Mouse (Mus musculus): Measurements from ENCODE around the gene Chchd3. TPM values are rescaled to one million over a fixed set of nuclear protein-coding genes. Genes with fewer than 3 reads are reported as not detected.

The Chchd3 gene
- polyA plus RNA-seq, 1 experiment from 2014 or later = 113 TPM

- 66% methylated on average over 5 of the region's 5 CpGs for WGBS
- H3K4me2 ChIP-seq (ENCODE audit: low read depth, low read length) = no peak overlapping the region
- no peak for ATAC-seq (ENCODE audit: insufficient read depth, low FRiP score)
These were observed 124.5 kb downstream of the Chchd3 start for GRCm38 (mm10) chr6:32935576-32935975.

GRCm38 (mm10) chr6:32931106-32931770 is 128.8 kb downstream of the Chchd3 start:
- H3K27me3 ChIP-seq (ENCODE audit: control insufficient read depth, insufficient read depth, low read length) = no peaks in the 10 kb centered on the region
- WGBS = 62% methylated on average over 11 of the region's 11 CpGs
- H3K9me3 ChIP-seq (replicated peaks; ENCODE audit: control insufficient read depth, low read length) = no peaks in the 10 kb centered on the region
- no peaks in the 10 kb centered on the region for H3K36me3 ChIP-seq (ENCODE audit: control insufficient read depth, insufficient read depth, low read length)
- H3K4me1 ChIP-seq (ENCODE audit: control insufficient read depth, insufficient read depth, low read length) = no peaks in the 10 kb centered on the region
- H3K9ac ChIP-seq (ENCODE audit: low read length) = no peak overlapping the region
- H3K27ac ChIP-seq (ENCODE audit: low read length) = no peak overlapping the region
- H3K4me2 ChIP-seq (ENCODE audit: low read depth, low read length) = no peak overlapping the region
- no peak for ATAC-seq (ENCODE audit: insufficient read depth, low FRiP score)
- H3K4me3 ChIP-seq (replicated peaks; ENCODE audit: low read length) = no peak overlapping the region

More at GRCm38 (mm10) chr6:32935576-32935975, 124.5 kb downstream of the Chchd3 start:
- H3K4me1 ChIP-seq (ENCODE audit: control insufficient read depth, insufficient read depth, low read length) = no peaks in the 10 kb centered on the region; the same call in 1 of the 2 replicates
- no peak overlapping the region for H3K27ac ChIP-seq (ENCODE audit: low read length)
- H3K9me3 ChIP-seq (replicated peaks; ENCODE audit: control insufficient read depth, low read length) = no peaks in the 10 kb centered on the region
- no peaks in the 10 kb centered on the region for H3K36me3 ChIP-seq (ENCODE audit: control insufficient read depth, insufficient read depth, low read length)
- H3K9ac ChIP-seq (ENCODE audit: low read length) = no peak overlapping the region
- no peaks in the 10 kb centered on the region for H3K27me3 ChIP-seq (ENCODE audit: control insufficient read depth, insufficient read depth, low read length)
- H3K4me3 ChIP-seq (replicated peaks; ENCODE audit: low read length) = no peak overlapping the region

GRCm38 (mm10) chr6:32922391-32922790 is 137.7 kb downstream of the Chchd3 start:
- no peak for ATAC-seq (ENCODE audit: insufficient read depth, low FRiP score)
- Histone ChIP-seq H3K36me3 (ENCODE audit: control insufficient read depth, insufficient read depth, low read length) (no peaks in the 10 kb centered on the region), H3K27ac (ENCODE audit: low read length) (no peak overlapping the region), H3K9me3 (replicated peaks; ENCODE audit: control insufficient read depth, low read length) (no peaks in the 10 kb centered on the region), H3K4me3 (replicated peaks; ENCODE audit: low read length) (no peak overlapping the region), H3K9ac (ENCODE audit: low read length) (no peak overlapping the region), H3K4me2 (ENCODE audit: low read depth, low read length) (no peak overlapping the region), H3K27me3 (ENCODE audit: control insufficient read depth, insufficient read depth, low read length) (no peaks in the 10 kb centered on the region), H3K4me1 (ENCODE audit: control insufficient read depth, insufficient read depth, low read length) (no peaks in the 10 kb centered on the region)
- WGBS = 82% methylated on average over 1 of the region's 1 CpGs

- Histone ChIP-seq H3K4me2 (ENCODE audit: low read depth, low read length) (no peak overlapping the region), H3K9me3 (replicated peaks; ENCODE audit: control insufficient read depth, low read length) (no peaks in the 10 kb centered on the region), H3K36me3 (ENCODE audit: control insufficient read depth, insufficient read depth, low read length) (no peaks in the 10 kb centered on the region), H3K4me1 (ENCODE audit: control insufficient read depth, insufficient read depth, low read length) (no peaks in the 10 kb centered on the region), H3K27ac (ENCODE audit: low read length) (no peak overlapping the region), H3K27me3 (ENCODE audit: control insufficient read depth, insufficient read depth, low read length) (no peaks in the 10 kb centered on the region), H3K9ac (ENCODE audit: low read length) (no peak overlapping the region), H3K4me3 (replicated peaks; ENCODE audit: low read length) (no peak overlapping the region)
- WGBS = 58% methylated on average over 2 of the region's 2 CpGs
- ATAC-seq (ENCODE audit: insufficient read depth, low FRiP score) = no peak
These were observed 140.0 kb downstream of the Chchd3 start for GRCm38 (mm10) chr6:32920091-32920490.

GRCm38 (mm10) chr6:32910692-32911091 is 149.4 kb downstream of the Chchd3 start:
- Histone ChIP-seq H3K9me3 (replicated peaks; ENCODE audit: control insufficient read depth, low read length) (no peaks in the 10 kb centered on the region), H3K36me3 (ENCODE audit: control insufficient read depth, insufficient read depth, low read length) (no peaks in the 10 kb centered on the region), H3K4me1 (ENCODE audit: control insufficient read depth, insufficient read depth, low read length) (no peaks in the 10 kb centered on the region), H3K9ac (ENCODE audit: low read length) (no peak overlapping the region), H3K4me2 (ENCODE audit: low read depth, low read length) (no peak overlapping the region), H3K4me3 (replicated peaks; ENCODE audit: low read length) (no peak overlapping the region), H3K27ac (ENCODE audit: low read length) (no peak overlapping the region), H3K27me3 (ENCODE audit: control insufficient read depth, insufficient read depth, low read length) (no peaks in the 10 kb centered on the region)
- WGBS = 90% methylated on average over 2 of the region's 2 CpGs
- no peak for ATAC-seq (ENCODE audit: insufficient read depth, low FRiP score)

GRCm38 (mm10) chr6:32899061-32899460 is 161.0 kb downstream of the Chchd3 start:
- no peak overlapping the region for H3K4me2 ChIP-seq (ENCODE audit: low read depth, low read length)
- H3K9me3 ChIP-seq (replicated peaks; ENCODE audit: control insufficient read depth, low read length) = no peaks in the 10 kb centered on the region
- no peaks in the 10 kb centered on the region for H3K4me1 ChIP-seq (ENCODE audit: control insufficient read depth, insufficient read depth, low read length)
- WGBS = 90% methylated on average over 4 of the region's 4 CpGs
- no peak overlapping the region for H3K4me3 ChIP-seq (replicated peaks; ENCODE audit: low read length)
- H3K27ac ChIP-seq (ENCODE audit: low read length) = no peak overlapping the region
- no peak overlapping the region for H3K9ac ChIP-seq (ENCODE audit: low read length)
- H3K27me3 ChIP-seq (ENCODE audit: control insufficient read depth, insufficient read depth, low read length) = no peaks in the 10 kb centered on the region
- ATAC-seq (ENCODE audit: insufficient read depth, low FRiP score) = no peak
- H3K36me3 ChIP-seq (ENCODE audit: control insufficient read depth, insufficient read depth, low read length) = no peaks in the 10 kb centered on the region

GRCm38 (mm10) chr6:32894100-32894499 is 166.0 kb downstream of the Chchd3 start:
- Histone ChIP-seq H3K9me3 (replicated peaks; ENCODE audit: control insufficient read depth, low read length) (no peaks in the 10 kb centered on the region), H3K9ac (ENCODE audit: low read length) (no peak overlapping the region), H3K36me3 (ENCODE audit: control insufficient read depth, insufficient read depth, low read length) (no peaks in the 10 kb centered on the region), H3K27ac (ENCODE audit: low read length) (no peak overlapping the region), H3K4me3 (replicated peaks; ENCODE audit: low read length) (no peak overlapping the region), H3K4me2 (ENCODE audit: low read depth, low read length) (no peak overlapping the region), H3K27me3 (ENCODE audit: control insufficient read depth, insufficient read depth, low read length) (no peaks in the 10 kb centered on the region), H3K4me1 (ENCODE audit: control insufficient read depth, insufficient read depth, low read length) (no peaks in the 10 kb centered on the region)
- no peak for ATAC-seq (ENCODE audit: insufficient read depth, low FRiP score)
- 62% methylated on average over 2 of the region's 2 CpGs for WGBS

- Histone ChIP-seq H3K4me3 (replicated peaks; ENCODE audit: low read length) (no peak overlapping the region), H3K36me3 (ENCODE audit: control insufficient read depth, insufficient read depth, low read length) (no peaks in the 10 kb centered on the region), H3K9me3 (replicated peaks; ENCODE audit: control insufficient read depth, low read length) (no peaks in the 10 kb centered on the region), H3K27ac (ENCODE audit: low read length) (no peak overlapping the region), H3K27me3 (ENCODE audit: control insufficient read depth, insufficient read depth, low read length) (no peaks in the 10 kb centered on the region), H3K4me2 (ENCODE audit: low read depth, low read length) (no peak overlapping the region), H3K9ac (ENCODE audit: low read length) (no peak overlapping the region), H3K4me1 (ENCODE audit: control insufficient read depth, insufficient read depth, low read length) (no peaks in the 10 kb centered on the region)
- ATAC-seq (ENCODE audit: insufficient read depth, low FRiP score) = no peak
- 93% methylated on average over 4 of the region's 4 CpGs for WGBS
These were observed 169.3 kb downstream of the Chchd3 start for GRCm38 (mm10) chr6:32890726-32891125.

GRCm38 (mm10) chr6:32888894-32889529 is 171.0 kb downstream of the Chchd3 start:
- no peak overlapping the region for H3K27ac ChIP-seq (ENCODE audit: low read length)
- no peak for ATAC-seq (ENCODE audit: insufficient read depth, low FRiP score)
- 60% methylated on average over 4 of the region's 4 CpGs for WGBS

More at GRCm38 (mm10) chr6:32888894-32889529, 171.0 kb downstream of the Chchd3 start:
- no peaks in the 10 kb centered on the region for H3K9me3 ChIP-seq (replicated peaks; ENCODE audit: control insufficient read depth, low read length)
- no peak overlapping the region for H3K4me2 ChIP-seq (ENCODE audit: low read depth, low read length)
- no peak overlapping the region for H3K9ac ChIP-seq (ENCODE audit: low read length)
- H3K4me3 ChIP-seq (replicated peaks; ENCODE audit: low read length) = no peak overlapping the region
- H3K27me3 ChIP-seq (ENCODE audit: control insufficient read depth, insufficient read depth, low read length) = no peaks in the 10 kb centered on the region
- H3K4me1 ChIP-seq (ENCODE audit: control insufficient read depth, insufficient read depth, low read length) = no peaks in the 10 kb centered on the region
- H3K36me3 ChIP-seq (ENCODE audit: control insufficient read depth, insufficient read depth, low read length) = no peaks in the 10 kb centered on the region
